Mouse (Mus musculus): ENCODE results near the gene Ccdc142. TPM values are rescaled to one million over a fixed set of nuclear protein-coding genes. Genes with fewer than 3 reads are reported as not detected.

Ccdc142 gene
- total RNA-seq, 2 experiments from 2014 or later = 12.0 to 18.4 TPM

DNA sequence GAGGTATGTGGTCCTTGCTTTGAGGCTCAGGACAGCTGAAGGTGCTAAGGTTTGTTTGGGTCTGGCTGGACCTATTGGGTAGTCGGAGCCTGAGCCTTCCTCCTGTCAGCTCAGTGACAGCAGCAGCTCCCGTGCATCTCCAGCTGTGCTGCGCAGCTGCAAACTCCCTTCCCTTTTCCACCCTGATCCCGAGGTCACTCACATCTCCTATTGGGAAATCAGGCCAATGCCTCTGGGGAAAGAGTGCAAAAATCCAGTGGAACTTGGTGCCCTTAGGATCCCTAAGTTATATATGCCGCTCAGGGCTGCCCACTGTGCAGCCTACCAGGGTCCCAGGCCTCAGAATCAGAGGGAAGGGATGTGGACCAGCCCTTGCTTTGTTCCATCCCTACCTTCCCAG lies 17.9 kb upstream of the Ccdc142 start:
- DNase-seq = no peak
- intact Hi-C loops (cut with DNase I) = no loop called here

DNA sequence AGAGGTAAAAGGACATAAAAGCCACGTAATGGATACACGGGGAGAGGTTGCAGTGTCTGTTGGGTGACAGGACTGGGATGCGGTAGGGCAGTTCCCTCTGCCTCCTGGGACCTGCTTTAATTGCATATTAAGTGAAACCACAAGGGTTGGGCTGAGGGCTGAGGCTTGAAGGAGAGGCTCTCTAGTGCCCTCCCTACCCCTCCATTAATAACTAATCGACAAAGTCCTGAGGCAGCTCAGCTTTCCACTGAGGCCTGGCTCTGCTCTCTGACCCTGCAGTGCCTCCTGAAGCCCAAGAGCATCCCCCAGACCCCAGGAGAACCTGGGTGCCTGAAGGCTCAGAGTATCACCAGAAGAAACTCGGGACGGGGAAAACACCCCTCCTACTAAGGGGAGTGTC lies 16.9 kb upstream of the Ccdc142 start:
- intact Hi-C loops (cut with DNase I) = no loop called here
- no peak for DNase-seq

DNA sequence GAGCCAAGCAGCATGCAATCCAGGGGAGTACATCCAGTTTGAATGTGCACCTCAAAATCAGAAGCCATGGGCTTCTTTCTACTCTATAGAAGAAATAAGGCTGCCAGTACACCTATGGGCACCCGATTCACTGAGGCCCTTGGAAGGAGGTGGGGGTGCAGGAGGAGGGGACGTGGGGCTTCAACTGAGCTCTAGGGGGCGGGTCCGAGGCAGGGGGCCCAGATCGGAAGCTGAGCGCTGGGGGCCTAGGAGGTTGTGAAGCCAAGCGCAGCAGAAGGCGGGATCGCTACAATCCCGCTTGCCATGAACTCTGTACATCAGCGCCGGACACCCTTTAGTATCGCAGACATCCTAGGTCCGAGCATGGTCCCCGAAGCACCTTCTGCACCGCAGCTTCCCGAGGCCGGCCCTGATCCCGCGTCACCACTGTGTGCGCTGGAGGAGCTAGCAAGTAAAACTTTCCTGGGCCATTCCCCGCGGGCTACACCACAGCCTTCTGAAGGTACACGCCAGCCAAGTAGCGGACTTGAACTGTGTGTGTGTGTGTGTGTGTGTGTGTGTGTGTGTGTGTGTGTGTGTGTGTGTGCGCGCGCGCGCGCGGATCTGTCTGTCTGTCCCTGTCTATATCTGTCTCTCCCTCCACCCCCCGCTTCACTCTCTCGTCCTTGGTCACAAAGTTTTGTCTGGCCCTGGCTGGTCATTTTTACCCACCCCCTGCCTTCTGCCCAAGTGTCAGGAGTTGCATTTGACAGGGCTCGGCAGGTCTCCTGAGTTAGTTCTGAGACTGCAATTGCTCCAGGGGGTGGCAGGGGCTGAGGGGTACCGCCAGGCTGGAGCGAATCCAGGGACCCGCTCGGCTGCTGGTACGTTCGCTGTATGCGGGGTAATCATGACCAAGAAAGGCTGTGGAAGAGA lies 15.0 kb upstream of the Ccdc142 start, which contains the start of gene Lbx2:
Gene Lbx2 (plus strand): TSS at position 247 of the 915 bp plus-strand sequence.
- intact Hi-C loops (cut with DNase I) = no loop called here
- DNase-seq = no peak

DNA sequence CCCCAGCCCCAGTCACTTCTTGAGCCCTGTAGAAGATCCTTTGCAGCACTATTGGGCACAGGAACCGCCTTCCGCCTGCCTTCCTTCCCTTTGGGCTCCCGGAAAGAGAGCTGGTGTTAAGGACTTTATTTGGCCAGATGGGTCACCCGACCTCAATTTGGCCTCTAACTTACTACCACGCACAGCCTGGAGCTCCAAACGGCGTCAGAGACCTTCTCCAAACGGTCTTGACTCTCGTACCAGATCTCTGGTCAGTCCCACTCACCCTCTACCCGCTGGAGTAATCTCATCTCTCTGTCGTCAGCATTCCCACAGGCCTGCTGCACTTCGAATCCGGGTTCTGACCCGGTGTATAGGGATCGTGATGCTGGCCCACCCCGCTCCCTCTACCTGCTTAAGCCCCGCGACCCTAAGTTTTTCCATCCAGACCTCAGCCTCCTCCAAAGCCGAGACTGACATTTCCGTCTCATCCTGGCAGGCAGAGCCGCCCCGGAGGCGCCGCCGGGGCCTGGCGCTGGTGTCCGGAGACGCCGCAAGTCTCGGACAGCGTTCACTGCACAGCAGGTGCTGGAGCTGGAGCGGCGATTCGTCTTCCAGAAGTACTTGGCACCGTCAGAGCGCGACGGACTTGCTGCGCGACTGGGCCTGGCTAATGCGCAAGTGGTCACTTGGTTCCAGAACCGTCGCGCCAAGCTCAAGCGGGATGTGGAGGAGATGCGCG lies 14.0 kb upstream of the Ccdc142 start:
- DNase-seq = no peak
- intact Hi-C loops (cut with DNase I) = no loop called here

DNA sequence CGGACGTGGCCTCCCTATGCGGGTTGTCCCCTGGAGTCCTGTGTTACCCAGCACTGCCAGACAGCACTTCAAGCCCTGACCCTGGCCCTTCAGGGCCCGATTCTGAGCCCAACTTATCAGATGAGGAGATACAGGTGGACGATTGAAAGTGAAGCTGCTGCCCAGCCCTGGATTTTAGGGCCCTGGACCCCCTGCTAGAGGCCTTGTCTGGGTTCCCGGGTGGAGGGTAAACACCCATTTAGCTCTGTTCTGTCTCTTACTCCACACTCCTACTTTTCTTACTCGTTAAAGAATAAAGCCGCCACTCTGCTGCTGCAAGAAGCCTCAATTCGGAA lies 13.5 kb upstream of the Ccdc142 start:
- intact Hi-C loops (cut with DNase I) = no loop called here
- no peak for DNase-seq

DNA sequence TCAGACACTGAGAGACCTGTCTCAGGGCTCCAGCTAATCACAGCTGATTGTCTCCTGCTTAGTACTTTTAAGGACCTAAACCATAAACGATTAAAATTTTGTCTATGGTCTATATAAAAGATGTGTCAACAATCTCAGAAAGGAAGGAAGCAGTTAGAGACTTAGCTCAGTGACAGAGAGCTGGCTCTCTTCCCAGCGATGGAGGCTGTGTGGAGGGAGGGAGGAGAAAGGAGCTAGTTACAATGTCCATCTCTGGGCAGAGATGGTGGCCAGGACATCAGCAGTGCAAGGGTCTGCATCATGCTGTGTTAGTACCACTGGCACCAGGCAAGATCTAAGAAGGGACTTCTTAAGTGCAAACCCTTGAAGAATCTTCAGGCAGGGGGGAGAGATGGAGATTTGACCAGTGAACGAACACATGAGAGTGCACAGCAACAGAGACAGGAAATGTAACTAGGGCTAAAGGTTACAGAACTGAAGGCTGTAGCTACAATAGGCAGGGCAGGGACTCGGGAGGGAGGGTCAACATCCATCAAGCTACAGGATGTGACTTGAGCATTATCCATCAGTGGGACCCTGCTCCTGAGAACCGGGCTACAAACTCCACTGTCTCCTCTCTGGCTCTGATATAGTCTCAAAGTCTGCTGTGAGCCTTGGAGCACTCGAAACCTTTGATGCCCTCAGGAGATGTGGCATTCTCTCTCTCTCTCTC lies 8.8 kb upstream of the Ccdc142 start:
- DNase-seq = no peak
- intact Hi-C loops (cut with DNase I) = no loop called here

DNA sequence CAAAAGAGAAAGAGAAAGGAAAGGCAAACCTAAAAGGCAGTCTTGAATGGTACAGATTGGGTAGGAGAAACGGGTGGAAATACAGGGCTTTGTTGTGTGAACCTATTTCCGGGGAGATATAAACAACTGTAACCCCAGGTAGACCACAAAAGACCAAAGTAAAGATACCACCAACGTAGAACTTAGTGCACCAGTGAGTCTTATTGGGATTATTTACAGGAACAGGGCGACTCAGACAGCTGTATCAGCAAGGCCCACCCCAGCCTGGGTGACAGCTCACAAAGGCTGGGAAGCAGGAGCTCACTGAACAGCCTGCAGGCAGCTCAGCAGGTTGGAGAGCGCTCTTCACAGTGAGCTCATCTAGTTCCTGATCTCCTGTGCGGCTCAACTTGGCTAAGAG lies 5.4 kb upstream of the Ccdc142 start:
- intact Hi-C loops (cut with DNase I) = no loop called here
- DNase-seq = no peak

DNA sequence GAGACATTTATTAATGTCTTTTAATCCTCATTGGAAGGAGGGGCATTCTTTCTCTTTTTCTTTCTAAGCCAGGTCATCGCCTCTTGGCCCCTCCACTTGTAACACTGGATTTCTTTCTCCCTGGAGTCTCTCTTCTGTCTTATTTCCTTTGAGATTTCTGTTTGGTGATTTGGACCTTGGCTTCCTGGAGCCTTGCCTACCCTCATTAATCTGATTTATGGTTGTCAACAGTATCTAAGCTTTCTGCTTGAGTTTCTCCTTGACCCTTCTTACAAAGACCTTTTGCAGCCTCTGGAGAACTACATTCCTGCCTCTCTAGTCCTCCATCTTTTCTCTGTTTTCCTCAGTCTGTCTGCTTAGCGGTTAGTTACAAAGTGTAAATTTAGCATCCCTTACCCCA lies 3.0 kb upstream of the Ccdc142 start:
- intact Hi-C loops (cut with DNase I) = no loop called here
- DNase-seq = no peak

DNA sequence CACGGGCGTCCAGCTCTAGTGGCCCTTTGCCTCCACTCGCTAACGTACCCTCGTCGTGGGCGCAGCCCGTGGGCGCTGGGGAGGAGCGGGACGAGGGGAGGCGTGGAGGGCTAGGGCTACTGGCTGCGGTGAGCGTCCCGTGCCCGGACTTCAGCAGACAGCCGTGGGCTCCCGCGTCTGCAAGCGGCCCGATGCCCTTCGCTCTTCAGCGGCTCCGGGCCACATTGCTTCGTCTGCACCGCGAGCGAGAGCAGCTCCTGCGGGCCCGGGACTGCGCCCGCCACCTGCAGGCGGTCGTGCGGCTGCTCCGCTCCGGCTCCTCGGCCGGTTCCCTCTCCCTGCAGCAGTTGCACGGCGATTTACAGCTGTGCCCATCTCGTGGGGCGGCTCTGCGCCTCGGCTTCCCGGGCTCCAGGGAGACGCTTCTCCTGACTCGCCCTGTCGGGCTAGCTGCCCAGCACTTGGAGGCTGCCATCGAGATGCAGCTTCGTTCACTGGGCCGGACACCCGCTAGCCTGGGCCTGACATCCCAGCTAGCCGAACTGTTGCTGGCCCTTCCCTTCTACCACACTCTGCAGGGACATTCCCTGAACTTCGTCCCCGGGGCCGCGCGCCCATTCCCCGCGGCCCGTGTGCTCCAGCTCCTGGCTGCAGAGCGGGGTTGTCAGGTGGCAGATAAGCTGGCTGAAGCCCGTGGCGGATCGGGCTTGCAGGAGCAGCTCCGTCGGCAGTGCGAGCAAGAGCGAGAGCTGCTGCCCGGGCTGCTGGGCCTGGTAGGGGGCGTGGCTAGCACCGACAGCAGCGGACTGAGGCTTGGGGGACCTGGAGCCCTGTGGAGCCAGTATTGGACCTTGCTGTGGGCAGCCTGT lies 521 bp downstream of the Ccdc142 start:
- DNase-seq = peak; percentile 58
- intact Hi-C loops (cut with DNase I) = loop anchor here (5.0 kb wide), 1 partner anchor 105 kb away; no protein-coding TSS in a partner anchor

DNA sequence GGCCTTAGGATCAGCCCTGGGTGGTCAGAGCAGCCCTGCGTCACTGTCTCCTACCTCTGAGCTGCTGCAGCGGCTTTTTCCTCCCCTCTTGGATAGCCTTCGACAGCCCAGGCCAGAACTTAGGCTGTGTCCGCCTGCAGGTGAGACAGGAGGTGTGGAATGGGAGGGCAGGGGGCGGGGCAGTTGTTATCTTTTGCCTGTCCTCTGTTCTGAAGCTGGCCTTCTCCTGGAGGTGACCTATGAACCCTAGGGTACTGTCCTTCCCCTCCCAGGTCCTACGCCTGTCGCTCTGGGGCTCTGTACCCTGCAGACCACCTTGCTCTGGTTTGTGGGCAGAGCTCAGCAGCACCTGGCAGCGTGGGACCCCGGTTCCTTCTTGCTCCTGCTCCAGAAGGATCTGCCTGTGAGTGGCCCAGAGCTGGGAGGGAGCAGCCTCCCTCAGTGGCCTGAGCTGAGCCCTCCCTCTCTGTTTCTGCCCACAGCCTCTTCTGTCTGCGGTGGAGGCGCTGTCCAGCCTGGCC lies 1.8 kb downstream of the Ccdc142 start:
- intact Hi-C loops (cut with DNase I) = loop anchor here (5.0 kb wide), 1 partner anchor 106 kb away; no protein-coding TSS in a partner anchor
- DNase-seq = no peak

DNA sequence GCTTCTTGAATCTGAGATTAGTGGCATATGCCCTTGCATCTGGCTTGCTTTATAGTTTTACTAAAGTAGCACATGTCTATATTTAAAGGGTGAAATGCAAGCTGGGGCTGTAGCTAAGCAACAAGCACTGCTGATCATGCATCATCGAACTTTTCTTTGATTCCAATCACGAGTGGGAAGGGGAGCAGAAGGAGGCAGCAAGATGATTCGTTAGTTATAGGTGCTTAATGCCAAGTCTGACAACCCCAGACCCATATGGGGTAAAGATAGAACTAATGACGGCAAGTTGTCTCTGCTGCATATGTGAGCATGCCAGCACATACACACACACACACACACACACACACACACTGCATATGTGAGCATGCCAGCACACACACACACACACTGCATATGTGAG lies 2.8 kb downstream of the Ccdc142 start:
- no peak for DNase-seq

DNA sequence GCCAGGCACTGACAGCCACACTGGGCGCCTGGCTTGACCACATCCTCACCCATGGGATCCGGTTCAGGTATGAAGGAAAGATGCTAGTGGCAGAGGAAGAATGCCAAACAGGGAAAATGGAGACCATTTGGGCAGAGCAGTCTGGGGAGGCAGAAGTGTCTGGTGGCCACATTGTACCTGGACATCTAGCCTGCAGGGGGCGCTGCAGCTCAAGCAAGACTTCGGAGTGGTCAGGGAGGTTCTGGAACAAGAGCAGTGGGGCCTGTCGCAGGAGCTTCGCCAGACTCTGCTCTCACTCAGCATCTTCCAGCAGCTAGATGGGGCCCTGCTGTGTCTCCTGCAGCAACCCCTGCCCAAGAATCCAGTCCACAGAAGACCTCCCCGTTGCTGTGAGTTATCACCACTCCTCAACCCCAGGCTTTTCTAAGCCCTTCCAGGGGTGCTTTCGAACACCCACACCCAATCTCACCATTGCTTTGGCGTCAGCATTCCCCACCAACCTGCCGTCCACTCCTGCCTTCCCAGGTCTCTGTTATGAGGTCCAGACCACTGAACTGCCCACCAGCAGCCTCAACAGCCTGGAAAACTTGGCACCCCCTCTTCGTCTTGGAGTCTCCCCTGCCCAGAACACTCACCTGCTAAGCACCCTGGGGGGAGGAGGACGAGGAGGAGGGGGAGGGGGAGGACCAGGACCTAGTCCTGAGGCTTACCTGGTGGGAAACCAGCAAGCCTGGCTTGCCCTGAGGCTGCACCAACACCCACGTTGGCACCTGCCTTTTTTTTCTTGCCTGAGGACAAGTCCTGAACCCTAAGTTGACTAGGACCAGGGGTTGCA lies 6.4 kb downstream of the Ccdc142 start:
- intact Hi-C loops (cut with DNase I) = no loop called here
- DNase-seq = peak; percentile 87

More for the DNA sequence above, 2.8 kb downstream of the Ccdc142 start:
- intact Hi-C loops (cut with DNase I) = loop anchor here (5.0 kb wide), 1 partner anchor 107 kb away; no protein-coding TSS in a partner anchor

DNA sequence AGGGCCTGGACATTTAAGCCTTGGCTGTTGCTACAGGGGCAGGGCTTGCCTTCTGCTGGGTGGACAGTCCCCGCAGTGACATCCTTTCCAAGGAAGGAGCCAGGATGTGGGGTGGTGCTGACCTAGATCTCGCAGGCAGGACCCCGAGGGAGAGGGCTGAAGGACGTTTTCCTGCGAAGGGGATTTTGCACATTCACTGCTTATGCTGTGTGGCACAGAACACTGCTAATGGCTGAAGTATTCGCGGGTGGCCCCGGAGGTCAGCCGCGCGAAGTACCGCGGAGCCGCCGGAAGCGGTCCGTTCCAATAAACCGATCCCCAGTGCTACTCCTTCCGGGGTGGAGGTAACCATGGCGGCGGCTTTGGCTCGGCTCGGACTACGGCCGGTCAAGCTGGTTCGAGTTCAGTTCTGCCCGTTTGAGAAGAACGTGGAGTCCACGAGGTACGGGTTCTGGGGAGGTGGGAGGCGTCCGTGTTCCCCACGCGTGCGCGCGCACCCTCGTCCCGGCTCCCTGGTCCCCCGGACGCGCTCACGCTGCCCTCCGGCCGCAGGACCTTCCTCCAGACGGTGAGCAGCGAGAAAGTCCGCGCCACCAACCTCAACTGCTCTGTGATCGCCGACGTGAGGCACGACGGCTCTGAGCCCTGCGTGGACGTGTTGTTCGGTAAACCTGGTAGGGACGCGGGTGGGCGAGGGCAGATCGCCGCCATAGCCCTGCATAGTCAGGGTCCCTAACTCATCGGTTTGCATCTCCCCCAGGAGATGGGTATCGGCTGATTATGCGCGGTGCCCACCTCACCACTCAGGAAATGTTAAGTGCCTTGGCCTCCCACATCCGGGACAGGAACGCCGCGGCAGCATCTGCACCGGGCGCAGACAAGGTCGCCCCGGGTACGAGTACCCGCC lies 7.6 kb downstream of the Ccdc142 start, which contains the start of gene Mrpl53:
Gene Mrpl53 (plus strand): TSS at position 279 of the 907 bp plus-strand sequence.
- DNase-seq = peak; percentile 85
- intact Hi-C loops (cut with DNase I) = no loop called here

DNA sequence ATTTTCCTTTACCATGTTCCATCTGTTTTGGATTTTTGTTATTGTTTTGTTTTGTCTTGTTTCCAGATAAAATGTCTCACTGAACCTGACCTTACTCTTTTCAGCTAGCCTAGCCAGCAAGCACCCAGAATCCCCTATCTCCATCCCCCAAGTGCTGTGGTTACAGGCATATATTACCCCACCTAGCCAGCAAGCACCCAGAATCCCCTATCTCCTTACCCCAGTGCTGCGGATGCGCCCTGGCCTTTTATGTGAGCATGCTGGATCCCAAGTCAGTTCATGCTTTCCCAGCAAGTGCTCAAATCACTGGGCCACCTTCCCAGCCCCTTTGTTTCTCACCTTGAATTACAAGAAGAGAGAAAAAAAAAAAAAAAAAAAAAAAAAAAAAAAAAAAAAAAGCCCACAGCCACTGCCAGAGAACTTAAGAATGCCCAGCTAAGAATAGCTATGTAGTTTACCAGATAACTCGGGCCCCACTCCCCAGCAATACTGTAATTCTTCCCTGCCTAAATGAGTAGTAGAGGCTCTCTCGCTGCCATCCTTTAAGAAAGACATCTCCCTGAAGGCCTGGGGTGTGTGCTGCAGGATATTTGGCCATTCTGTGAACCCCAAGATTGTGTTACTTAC lies 10.2 kb downstream of the Ccdc142 start:
- intact Hi-C loops (cut with DNase I) = no loop called here
- DNase-seq = no peak

DNA sequence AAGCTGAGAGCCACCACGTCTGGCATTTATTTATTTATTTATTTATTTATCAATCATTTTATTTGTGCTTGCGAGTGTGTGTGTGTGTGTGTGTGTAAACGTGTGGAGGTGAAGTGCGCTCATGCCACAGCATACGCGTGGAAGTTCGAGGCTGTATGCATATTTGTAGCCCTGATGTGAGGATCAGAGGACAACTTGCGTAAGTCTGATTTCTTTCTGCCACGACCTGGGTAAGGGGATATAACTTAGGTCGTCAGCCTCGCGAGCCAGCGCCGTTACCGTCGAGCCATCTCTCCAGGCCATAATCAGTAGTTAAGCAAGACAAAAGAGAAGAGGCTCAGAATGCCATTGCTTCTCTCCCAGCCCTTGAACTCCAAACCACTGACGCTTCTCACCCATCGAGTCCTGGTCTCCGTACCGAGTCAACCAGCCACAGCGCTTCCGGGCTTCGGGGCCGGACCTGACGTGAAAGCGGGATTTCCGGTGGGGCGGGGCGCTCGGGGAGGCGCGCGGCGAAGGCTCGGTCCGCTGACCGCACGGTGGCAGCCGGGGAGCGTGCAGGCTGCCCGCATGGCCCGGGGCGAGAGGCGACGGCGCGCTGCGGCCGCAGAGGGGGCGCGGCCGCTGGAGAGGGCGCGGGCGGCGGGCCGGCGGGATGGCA lies 13.7 kb downstream of the Ccdc142 start, which contains the start of gene Mogs:
Gene Mogs (plus strand): TSS at position 486 of the 661 bp plus-strand sequence.
- intact Hi-C loops (cut with DNase I) = loop anchor here (5.0 kb wide), 1 partner anchor 42 kb away; the partner anchor contains the start of genes 1700003E16Rik and Wdr54

DNA sequence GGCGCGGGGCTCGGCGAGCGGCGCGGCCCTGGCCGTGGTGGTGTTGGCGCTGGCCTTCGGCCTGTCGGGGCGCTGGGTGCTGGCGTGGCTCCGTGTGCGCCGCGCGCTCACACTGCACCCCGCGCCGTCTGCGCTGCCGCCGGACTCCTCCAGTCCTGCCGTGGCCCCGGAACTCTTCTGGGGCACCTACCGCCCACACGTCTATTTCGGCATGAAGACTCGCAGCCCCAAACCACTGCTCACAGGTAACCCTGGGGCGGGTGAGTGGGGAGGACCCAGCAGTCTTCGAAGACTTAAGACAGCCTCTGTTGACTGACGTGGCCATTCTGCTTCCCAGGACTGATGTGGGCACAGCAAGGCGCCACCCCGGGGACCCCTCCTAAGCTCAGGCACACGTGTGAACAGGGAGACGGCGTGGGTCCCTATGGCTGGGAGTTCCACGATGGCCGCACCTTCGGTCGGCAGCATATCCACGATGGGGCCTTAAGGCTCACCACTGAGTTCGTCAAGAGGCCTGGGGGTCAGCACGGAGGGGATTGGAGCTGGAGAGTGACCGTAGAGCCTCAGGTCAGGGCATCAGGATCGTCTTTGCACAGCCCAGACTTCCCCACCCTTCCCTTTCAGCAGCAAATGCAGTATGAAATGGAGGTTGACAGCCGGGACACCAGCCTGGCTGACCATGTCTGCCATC lies 14.4 kb downstream of the Ccdc142 start:
- DNase-seq = no peak
- intact Hi-C loops (cut with DNase I) = loop anchor here (5.0 kb wide), 1 partner anchor 41 kb away; the partner anchor contains the start of genes 1700003E16Rik and Wdr54

More for the DNA sequence above, 13.7 kb downstream of the Ccdc142 start, which contains the start of gene Mogs:
- DNase-seq = peak; percentile 94
